Mouse (Mus musculus) heart, postnatal 4 days (tissue): ENCODE measurements at regions not wholly inside any gene's neighbourhood (a gene's known extent, or its start where the extent isn't known, plus 50 kb on each side); places are given as distances from the start of the nearest gene placed in this dataset.
"Not testable (repeated sequence)": the region's sequence is repeated elsewhere in the genome, so short reads cannot be mapped to it uniquely, and the experiment has no call there.

Experiments used
- DNase-seq: peaks from one replicate; pipeline ENCODE4 v3.0.0; 2021

DNA sequence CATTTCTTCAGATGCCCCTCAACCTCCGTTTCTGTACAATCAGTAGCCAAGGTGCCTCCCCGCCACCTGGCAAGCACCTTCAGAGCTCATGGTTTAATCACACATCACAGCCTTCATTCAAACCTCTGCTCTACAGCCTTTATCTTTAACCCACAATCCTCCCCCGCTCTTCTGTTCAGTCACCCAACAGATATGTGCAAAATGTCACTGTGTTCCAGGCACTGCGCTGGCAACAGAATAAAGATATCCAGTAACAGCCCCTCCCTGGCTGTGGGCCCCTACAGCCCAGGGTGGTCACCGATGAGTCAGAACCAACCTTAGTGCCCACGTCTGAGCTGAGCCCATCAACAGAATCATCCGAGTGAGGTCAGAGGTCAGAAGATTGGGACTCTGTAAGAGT is 54.3 kb upstream of the Ddr1 start:
- peak; percentile 23 for DNase-seq

DNA sequence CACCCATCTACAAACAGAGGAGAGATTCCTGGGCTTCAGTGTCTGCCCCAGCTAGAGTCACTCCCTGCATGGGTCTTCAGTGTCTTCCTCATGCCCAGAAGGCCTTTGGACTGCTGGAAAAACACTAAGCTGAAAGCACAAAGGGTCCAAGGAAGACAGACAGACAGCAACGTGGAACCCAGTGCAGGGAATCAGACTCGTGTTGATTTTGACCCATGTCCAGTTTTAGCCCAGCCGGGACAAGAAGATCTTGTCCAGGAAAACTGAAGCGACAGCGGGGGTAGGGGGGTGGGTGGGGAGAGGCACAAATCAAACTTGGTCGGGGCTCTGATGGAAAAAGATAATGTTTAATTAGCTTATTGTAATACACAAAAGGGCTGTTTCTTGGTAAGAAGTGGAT is 55.3 kb upstream of the Ddr1 start:
- no peak for DNase-seq

GRCm38 (mm10) chr17:35762614-35763013 is 58.2 kb upstream of the Ddr1 start:
- DNase-seq: no peak

- DNase-seq: no peak
Observed at GRCm38 (mm10) chr17:35763101-35763500, 58.4 kb upstream of the Ier3 start.

DNA sequence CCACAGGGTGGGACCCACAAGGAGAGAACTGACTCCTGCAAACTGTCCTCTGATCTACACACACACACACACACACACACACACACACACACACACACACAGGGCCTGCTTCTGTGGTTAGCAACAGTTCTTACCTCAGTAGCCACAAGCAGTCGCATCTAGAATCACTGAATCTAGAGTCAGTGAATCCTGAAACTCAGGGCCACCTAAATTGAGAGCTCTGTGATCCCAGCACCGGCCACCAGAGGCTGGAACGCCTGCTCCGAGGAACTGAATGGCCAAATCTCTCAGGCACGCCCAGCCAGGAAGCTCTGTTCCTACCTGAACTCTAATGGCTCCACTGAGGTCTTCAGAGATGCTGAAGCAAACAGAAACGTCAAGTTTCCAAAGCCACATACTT is 57.6 kb upstream of the Ier3 start:
- DNase-seq: peak; percentile 68

DNA sequence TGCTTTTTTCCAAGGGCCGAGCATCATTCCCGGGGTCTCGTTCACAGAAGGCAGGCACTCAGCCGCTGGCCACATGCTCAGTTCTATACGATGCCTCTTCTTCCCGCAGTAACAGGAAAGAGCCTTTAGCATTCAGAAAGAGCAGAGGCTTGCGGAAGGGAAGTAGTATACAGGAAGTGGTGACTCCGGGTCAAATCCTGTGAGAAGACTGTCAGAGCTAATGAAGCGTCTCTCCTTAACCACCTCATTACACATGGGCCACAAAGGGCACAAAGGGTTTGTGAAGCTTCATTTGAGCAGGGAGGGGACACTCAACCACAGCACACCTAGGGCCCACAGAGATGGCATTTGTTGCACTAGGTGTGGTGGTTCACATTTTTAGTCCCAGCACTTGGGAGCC is 55.1 kb upstream of the Ier3 start:
- no peak for DNase-seq

DNA sequence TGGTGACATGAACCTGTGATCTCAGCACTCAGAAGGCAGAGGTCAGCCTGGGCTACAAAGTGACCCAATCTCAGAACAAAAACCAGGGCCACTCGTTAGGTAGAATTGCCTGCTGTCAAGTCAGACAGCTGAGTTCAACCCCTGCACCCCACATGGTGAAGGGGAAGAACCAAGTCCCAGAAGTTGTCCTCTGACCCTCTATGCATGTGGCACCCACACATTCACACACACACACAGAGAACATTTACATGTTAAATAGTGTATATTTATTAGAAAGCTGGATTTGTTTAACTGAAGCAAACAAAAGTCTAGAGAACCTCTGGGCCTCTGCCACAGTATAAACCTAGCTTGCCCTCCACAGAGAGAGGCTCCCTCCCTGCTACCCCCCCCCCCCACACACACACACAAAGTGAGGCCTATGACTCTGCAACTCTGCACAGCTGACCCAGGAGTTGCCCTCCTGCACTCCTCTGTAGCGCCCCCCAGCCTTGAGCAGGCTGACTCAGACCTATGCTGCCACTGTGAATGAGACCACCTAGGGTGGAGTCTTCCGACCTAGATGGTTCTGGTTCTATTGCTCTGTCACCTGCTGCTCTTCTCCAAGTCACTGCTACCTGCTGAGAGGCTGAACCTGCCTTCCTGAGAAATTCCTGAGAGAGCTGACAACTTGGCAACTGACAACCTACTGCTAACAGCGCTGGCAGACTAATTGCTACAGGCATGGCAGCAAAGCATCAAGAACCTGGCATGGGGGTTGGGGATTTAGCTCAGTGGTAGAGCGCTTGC is 52.1 kb upstream of the Ier3 start:
- DNase-seq: no peak

DNA sequence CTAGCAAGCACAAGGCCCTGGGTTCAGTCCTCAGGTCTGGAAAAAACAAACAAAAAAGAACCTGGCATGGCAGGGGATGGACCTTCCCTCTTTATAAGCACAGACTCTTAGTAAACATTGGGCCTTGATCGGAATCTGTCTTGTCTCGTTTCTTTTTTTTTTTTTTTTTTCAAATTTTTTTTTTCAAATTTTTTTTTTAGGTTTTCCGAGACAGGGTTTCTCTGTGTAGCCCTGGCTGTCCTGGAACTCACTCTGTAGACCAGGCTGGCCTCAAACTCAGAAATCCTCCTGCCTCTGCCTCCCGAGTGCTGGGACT is 51.6 kb upstream of the Ier3 start:
- not testable (repeated sequence) for DNase-seq

- DNase-seq: no peak
Observed at GRCm38 (mm10) chr17:35770599-35770998, 50.9 kb upstream of the Ier3 start.

DNA sequence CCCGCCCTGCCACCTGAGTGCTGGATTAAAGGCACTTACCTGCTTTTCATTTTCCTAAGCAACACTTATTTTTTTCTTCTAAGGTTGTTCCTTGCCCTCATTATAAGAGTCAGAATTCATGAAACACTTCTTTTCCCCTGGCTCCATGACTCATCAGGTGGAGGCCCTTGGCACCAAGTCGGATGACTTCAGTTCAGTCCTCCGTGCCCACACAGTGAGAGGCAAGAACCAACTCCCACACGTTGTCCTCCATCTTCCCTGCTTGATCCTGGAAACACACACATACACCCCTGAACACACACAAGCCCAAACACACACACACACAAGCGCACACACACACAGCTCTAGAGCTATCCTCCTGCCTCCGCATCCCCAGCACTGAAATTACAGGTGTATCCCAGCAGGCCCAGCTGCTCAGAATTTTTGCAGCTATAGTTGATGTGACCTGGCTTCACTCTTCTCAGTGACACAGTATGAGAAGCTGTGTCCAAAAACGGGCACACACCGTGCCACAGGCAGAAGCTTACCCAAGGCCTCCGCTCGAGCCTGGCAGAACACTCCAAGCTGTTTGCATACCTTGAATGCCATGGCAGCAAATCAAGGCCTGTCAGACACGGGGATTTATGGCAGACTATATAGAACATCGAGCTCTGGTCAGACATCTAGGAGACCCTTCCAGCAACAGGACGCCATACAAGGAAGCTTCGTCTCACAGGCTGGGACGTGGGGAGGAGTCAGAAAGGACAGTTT is 49.7 kb upstream of the Ier3 start:
- no peak for DNase-seq
